Mouse (Mus musculus) spleen, adult 18-20 months (tissue): ENCODE measurements around the gene Arhgap17.

Experiments
- DNase-seq, 2 experiments: peaks; one replicate each; pipeline ENCODE4 v3.0.0; 2022; ENCODE audit warnings: mixed read lengths in 2 of 2

The Arhgap17 gene

DNA sequence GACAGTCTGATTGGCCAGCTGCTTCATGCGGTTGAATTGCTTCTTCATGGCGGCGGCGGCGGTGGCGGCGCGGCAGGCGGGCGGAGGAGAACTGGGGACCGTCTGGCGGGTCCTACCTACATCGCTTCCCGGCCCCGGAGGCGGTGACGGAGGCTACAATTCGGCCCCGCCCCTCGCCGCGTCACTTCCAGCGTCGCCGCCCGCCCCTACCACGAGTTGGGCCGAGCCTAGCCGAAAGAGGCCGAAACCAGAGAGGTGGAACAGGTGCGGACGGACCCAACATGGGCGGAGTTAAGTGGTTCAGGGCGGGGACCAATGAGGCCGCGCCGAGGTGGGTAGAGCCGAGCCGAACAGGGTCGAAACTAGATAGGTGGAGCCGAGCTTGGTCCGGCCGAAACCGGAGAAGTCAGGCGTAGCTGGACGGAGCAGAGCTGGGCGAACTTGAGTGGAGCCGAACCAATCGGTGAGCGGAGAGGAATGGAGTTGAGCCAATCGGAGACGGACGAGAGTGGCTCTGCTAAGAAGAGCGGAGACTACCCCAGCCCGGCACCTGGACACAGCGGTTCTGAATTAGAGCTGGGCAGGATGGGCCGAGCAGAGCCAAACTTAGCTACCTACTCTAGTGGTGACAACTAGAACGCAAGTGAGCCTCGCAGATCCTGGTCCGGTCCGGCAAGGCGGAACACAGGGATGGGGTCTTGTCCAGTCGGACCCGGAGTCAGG, at the start of gene Arhgap17, which contains the start of gene Lcmt1:
Arhgap17 (minus strand) TSS at position 157 of the 723 bp plus-strand sequence.
Lcmt1 (plus strand) TSS at position 26 of the 723 bp plus-strand sequence.
- peak; percentile 96 to 99 for DNase-seq

DNA sequence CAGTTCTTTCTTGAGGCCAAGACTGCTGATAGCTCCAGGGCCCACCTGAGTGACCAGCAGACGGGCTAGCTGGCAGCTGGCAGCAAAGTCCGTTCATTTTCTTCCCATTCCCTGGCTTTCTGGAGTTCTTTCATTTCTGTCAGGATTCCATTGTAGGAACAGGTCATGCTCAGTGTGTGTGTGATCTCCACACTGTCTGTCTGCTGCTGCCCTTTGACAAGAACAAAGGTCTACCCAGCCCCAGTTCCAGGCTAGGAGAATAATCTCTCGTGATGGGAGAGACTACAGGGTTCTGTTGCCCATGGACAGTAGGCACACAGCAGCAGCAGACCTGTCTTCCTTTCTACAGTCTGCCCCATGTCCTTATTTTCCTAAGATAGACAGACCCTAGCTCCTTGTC, 47.9 kb upstream of the Arhgap17 start:
- DNase-seq = no peak

DNA sequence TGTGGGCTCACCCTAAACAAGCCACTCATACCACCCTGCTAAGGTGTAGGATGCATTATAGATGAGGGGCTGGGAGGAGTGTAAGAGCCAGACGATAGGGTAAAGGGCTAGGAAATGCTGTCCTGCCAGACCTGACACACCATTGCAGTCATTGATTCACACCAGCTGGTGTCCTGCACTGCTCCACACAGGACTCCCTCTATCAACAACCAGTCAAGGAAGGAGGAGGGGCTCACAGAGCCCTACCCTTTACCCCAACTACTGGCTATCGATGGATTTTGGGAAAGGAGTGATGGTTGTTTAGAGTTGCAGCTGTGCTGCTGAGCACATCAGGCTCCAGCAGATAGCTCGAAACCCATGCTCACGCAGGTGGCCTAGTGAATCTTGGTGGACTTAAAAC, 47.1 kb upstream of the Arhgap17 start:
- DNase-seq = no peak

DNA sequence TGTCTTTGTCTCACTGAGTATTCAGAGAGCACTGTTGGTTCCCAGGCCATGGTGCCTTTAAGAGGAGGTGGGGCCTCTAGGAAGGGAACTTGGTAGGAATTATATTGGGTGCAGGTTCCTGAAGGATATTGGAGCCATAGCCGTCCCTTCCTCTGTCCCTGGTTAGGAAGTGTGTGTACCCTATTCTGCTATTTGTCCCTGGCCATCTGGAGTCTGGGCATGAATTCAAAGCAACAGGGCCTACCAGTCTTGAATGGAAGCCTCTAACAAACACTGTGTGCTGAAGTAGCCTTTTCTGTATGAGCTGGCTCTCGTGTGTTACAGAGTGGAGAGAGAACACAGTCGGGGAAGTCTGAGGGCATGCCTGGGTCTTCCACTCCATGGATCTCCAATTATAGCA, 42.4 kb upstream of the Arhgap17 start:
- no peak for DNase-seq

DNA sequence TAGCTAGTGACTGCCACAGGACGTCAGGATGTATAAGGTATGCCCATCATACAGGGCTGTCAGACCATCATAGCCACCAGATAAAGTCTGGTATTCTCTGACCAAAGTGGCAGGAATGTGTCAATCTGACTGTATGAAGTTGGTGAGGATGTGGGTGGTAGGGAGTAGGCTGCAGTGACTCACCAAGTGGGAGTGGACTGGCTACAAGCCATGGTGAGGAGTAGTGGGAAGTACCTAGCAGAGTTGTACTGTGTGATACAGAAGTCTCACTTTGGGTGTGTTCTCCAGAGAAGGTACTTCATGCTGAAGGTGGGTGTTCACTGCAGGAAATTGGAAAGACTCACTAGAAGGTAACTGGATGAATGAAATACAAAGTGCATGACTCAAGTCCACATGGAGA, 41.4 kb upstream of the Arhgap17 start:
- no peak for DNase-seq

DNA sequence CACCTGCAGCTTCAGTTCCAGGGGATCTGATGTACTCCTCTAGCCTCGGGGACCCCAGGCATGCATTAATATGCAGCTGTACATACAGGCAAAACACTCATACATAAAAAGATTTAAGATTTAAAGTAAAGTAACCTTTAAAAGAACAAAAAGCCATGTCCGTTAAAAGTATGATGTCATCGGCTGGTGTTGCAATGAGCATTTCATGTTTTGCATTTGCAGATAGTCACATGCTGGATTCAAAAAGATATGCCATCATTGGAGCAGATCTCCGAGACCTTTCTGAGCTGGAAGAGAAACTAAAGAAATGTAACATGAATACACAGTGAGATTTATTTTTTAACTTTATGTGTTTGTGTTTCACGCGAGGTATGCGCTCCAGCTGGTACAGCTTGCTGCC, 40.8 kb upstream of the Arhgap17 start:
- no peak for DNase-seq

DNA sequence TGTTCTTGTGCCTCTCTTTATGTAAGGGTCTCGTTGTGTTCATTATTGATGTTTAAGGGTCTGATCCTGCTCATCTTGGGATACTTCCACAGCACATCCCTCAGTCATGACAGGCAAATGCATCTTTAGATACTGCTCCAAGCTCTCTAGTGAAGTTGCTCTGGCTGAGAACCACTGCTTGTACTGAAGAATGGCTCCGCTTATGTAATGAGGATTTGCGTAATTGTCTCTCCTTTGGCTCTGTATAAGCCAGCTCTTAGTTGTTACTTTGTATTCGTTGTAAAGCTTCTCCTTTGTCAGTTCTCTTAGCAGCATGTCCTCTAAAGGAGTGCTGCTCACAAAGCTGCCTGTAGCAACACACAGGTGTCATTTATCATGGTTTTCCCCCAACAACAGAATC, 37.3 kb upstream of the Arhgap17 start:
- no peak for DNase-seq

DNA sequence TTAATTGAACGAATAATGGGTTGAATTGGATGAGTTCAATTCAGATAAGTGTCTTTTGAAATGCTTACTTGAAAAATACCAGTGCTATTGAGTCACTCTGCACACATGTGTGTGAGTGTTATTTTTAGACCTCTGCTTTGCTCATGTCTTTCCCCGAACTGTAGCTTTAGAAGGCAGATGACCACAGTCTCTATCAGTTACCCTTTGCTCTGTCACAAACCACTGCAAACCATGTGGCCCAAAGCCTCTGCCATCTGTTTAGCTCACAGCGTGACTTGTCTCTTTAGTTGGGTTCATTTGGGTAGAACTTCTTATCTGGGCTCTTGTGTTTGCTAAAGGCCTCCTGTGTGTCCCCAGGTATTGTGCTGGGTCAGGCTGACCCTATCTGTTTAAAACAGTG, 35.9 kb upstream of the Arhgap17 start:
- no peak for DNase-seq

DNA sequence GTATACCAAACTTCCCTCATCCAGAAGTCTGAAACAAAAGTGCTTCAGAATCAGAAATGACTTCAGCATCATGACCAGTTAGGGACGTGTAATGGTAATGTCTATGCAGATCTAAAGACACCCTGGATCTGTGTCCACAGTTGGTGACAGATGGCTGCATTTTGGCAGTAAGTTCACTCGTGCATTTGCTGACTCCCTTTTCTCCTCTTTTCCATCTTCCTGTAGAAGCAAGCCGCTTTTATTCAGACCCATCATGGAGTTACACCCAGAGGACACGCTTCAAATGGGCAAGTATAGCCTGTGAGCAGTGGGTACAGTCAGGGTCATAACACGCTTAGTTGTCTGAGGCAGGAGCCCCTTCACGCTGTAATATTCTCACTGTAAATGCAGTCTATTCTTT, 34.5 kb upstream of the Arhgap17 start:
- no peak for DNase-seq

DNA sequence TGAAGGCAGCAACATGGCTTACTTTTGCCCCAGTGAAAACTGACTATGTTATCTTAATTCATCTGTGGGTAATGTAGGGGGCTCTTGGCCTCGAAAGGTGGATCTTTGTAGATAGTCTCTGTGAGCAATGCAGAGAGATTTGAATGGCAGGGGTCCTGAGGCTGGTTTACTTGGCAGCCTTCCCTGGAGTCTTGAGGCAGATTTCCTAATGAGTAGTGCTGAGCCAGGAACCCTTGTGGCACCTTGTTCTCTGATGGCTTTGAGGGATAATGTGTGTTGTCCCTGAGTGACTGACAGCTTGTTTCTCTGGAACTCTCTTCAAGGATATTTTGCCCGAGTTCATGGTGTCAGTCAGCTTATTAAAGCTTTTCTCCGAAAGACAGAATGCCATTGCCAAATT, 31.4 kb upstream of the Arhgap17 start:
- no peak for DNase-seq

DNA sequence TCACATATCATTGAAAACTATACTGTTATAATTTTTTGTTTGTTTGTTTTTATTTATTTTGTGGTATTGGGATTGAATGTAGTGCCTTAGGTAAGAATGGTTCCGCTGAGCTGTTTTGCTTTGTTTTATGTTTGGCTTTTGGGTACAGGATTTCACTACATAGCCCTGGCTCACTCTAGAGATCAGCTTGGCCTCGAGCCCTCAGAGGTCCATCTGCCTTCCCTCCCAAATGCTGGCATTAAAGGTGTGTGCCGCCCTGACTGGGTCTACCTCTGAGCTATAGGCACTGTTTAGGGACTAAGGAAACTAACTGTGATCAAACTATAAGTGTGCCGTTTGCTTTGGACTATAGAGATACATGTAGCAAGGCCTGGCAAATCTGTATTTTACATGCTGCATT, 29.6 kb upstream of the Arhgap17 start:
- DNase-seq = no peak

DNA sequence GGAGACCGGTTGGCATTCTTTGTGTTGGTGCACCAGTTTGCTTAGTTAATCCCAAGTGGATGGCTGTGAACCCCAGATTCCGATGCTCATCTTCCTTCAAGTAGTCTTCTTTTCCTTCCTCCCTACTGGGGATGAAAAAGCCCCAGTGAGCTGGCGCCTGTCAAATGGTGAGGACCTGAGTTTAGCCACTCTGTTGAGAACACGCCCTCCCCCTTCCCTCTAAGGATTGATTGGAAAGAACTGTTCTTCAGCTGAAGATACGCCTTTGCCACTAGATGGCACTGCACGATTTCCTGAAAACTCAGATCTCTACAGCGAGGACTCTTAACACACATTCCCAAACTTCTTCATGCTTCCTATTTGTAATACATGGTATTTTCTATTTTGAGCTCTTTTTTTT, 29.1 kb upstream of the Arhgap17 start:
- DNase-seq = peak in 1 of 2 experiments; percentile 19

DNA sequence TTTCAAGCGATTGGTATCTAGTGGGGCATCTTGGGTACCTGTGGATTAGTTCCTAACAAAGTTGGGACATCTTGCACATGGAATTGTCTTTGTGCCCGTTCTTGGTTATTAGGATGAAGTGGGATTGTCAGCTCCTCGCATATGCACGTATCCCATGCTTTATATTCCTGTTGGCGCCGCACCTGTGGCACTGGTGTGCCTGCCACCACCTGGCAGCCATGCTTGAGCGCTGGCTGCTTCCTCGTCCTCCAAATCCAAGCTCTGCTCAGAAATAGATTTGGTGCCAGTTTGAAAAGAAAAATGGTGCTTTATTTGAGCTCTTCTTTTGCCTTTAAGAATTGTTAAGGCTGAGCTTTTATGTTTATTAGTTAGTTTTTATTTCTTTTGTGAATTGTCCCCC, 28.2 kb upstream of the Arhgap17 start:
- DNase-seq = no peak

DNA sequence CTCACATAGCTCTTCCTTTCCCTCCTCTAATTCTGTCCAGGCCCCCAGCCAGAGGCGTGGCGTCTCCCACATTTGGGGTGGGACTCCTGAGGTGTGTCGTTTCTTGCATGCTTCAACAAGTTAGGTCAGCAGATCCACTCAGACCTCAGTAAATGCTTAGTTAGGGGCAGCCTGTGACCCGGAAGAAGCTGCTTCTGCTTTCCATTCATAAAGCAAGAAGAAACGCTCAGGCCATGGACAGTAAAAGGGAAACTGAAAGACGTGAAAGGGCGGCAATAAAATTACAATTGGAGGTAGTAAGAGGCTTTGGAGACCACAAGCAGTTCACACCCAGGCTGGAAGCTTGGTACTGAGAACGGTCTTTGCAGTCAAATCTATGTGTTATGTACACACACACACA, 27.7 kb upstream of the Arhgap17 start:
- peak in 1 of 2 experiments; percentile 14 for DNase-seq

DNA sequence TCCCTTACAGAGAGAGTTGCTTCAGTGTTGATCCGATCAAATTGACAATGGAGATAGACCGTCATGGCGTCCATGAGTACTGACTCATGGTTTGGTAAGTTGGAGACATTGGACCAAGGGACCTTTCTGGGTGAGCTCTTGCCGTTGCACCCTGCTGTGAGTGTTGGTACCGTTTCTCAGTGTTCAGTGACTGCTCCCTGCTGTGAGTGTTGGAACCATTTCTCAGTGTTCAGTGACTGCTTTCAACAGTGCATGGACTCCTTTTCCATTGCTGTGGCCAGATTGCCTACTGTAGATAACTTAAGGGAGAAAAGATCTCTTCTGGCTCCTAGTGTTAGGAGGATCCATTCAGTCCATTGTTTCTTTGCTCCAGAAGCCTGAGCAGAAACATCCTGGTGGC, 27.2 kb upstream of the Arhgap17 start:
- no peak for DNase-seq

DNA sequence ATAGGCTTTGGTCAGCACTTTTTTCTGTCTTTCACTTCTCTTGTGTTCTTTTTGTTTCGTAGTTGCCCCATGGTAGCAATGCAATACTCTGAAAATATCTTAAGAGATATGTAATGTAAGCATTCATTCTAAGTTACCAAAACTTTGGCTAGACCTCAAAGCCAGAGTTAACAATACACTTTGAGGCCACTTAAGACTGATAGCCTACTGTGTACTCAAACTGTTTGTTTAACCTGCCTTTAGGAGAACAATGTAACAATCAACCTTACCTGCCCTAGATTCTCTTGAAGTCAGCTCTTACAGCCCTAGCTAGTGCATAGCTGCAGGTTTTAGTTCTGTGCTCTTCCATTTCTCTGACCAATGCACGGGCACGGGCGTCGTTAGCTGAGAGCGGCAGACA, 24.6 kb upstream of the Arhgap17 start:
- DNase-seq = no peak

DNA sequence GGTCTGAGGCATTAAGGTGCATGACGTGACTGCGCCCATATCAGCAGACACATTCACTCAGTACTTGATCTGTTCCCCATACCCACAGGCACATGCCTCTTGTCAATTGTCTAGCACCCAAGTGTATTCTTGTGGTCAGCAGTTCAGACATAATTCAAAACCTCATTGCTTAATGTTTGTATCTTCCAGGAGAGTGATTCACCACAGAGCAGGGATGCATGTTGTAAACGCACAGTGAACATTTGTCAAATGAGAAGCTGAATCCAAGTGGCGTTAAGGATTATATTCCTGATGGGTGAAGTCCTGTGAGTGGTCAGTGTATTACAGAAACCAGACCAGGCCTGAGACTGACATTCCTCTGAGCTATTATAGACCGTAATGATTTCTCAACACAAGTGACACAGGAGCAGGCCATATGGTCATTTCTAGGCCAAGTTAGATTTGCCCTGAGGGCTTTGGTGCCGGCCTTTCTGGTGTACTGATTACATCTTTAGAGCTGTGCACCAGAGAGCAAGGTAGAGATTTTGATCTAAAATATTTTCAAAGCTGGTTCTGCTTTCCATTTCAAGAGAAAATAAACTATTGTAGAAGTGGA, 20.1 kb upstream of the Arhgap17 start:
- no peak for DNase-seq

DNA sequence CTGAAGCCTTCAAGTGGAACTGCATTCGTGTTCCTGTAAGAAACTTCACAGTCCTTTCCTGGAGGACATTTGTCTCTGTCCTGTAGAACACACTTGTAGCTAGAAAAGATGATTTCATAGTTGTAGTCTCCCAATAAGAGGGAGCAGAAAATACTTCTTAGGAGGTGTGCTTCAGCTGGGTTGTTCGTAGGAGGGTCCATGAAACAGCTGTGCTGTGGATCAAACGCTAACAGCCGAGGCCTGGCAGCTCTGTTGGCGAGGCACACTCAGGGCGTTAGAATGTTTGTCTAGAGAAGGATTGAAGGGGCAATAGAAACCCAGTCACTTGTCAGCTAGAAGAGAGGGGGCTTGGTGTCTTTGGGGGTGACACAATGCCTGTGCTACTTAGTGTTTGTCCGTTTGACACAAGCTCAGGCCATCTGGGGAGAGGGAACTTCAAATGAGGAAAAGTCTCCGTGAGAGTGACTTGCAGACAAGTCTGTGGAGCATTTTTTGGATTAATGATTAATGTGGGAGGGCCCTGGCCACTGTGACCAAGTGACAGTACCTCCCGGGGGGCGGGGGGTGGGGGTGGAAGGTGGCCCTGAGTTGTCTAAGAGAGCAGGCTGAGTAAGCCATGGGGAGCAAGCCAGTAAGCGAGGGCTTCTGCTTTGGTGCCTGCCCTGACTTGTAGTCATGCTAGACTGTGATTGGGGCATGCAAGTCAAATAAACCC, 16.1 kb upstream of the Arhgap17 start:
- DNase-seq = no peak

DNA sequence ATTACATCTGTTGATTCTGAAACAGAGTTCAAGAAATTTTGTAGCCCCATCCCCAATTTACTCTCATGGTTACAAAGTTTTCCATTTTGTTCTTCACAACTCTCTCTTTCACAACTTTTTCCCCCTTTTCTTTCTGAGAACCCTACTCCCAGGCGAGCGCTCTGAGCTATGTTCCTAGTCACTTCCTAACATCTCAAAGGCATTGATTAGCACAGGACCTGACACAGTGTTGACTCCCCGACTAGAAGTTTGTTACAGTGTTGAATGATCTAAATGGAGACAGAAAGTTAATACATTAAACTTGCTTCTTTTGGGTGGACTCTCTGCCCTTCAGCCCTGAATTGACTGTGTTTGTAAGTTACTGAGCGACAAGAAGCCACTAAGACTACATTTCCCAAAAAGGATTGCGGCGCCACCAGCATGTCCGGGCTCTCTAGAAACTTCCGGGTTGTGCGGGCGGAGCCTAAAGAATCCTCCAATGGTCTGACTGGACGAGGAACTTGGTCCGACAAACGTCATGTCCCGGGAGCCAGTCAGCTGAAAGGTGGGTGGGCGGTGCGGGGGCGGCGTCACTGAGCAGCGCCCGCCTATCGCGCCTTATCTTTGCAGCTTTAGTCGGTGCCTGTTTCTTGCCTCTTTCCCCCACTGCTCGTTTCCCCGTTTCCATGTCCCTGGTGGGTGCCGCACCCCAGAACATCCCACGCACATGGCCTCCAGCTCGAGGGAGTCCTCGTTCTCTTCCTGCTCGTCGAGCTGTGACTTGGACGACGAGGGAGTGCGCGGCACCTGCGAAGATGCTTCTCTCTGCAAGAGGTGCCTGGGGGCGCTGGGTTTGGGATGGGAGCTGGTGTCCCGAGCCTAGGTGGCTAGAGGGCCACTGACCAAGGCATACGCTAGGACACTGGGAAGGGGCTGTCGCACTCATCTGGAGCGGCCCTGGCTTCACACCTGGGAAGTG, 8.0 kb upstream of the Arhgap17 start:
- DNase-seq = peak; percentile 80 to 90

DNA sequence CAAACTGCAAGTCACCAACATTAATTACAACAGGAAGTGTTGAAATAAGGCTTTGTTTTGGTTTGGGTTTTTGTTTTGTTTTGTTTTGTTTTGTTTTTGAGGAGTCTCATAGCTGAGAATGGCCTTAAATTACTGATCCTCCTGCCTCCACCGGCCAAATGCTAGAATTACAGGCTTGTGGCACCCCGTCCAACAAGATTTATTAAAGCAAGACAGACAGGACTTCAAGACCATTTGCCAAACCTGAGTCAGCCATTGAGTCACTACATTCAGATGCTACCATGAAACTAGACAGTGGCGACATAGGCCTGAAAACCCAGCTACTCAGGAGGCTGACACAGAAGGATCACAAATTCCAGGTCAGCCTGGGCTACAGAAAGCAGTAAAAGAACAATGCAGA, 1.8 kb upstream of the Arhgap17 start:
- no peak for DNase-seq

DNA sequence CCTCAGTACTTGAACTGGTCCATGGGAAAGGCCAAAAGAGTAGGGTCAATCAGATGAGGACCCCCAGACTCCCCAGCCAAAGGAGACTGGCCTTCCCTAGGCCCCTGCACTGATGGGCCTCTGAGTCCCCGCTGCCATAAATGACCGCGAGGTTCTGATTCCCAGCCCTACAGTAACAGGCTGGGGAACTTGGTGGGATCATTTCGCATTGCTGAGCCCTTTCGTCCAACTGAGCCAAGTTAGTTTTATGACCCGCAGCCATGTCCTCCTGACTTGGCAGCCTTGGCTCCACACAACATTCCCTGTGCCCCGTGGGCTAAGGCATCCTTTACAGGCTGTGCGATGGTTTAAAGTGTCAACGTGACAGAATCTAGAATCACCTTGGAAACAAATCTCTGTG, 985 bp upstream of the Arhgap17 start:
- DNase-seq = no peak

DNA sequence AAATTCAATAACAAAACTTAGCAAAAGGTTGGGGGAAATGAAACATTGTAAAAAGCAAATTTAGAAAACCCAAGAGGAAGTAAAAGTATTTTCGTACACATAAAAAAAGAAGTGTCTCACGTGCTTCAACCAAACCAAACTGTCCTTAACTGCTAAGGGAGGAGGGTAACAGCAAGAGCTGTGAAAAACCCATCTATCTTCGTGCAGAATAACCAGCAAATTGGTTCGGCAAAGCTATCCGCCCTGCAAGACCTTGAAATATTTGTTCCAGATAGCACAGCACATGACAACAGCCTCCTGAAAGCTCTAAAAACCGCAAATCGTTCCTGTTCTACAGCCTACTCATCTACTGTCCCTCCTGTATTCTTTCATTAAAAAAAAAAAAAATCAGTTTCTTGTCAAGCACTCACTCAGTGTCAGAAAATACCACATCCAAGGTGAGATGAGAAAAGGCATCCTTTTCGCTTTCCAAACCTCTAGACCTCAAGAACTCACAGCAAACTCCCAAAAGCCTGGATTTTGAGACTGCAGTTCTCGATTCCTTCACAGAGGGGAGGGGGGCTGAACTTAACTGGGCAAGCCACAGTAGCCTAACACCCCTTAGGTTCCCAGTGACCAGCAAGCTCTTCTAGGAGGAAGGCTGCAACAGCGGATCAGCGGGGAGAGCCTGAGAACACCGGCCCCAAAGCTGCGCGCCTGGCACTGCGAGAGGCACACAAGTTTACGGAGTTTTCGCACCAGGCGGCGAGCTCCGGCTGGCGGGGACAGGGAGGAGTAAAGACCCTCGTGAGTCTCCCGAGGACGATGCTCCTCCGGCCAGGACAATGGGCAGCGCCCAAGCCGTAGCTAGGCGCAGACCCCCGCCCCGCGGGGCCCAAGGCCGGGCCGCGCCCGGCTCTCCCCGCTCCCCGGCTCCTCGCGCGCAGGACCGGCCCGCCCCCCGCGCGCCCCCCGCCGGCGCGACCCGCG, 653 bp downstream of the Arhgap17 start:
- no peak for DNase-seq
